Mouse (Mus musculus): ENCODE data around the gene Maml3.
A peak's percentile ranks its signal among the peaks of the same experiment; 100 is the strongest.

Maml3 gene

DNA sequence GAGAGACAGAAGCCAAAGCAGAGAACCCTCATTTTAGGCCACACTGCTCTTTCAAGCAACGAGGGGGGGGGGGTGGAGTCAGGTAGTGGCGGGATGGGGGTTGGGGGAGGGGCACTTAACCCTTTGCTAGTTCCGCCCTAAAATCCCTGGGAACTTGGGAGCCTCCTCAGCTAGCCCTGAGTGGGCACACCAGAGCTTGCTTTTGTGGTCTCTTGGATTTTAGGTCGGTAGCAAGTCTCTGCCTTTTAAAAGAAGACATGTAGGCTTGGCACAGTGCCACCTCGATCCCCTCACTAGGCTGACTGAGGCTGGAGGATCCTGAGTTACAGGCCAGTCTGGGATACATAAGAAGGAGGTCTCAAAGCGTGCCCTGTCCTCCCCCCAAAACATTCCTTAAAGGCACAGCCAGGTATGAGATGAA lies 59.6 kb downstream of the Maml3 start:
- peak; percentile 50 for DNase-seq

DNA sequence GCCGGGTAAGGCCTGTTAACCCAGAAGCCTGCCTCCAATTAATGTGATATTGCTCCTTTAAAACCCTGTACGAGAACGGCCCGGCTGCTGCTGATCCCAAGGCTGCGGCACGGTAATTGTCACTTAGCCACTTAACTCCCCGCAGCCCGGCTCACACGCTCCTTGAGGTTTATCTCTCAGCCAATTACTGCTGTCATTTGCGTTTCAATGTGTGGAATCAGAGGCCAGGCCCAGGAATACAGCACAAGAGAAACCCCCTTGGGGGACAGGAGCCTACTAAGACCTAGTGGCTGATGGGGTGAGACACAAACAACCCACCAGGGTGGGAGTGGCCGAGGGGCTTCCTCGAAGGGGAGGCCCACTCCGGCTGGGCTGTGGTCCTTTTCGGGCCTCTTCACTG lies 60.2 kb downstream of the Maml3 start:
- DNase-seq, result no peak

DNA sequence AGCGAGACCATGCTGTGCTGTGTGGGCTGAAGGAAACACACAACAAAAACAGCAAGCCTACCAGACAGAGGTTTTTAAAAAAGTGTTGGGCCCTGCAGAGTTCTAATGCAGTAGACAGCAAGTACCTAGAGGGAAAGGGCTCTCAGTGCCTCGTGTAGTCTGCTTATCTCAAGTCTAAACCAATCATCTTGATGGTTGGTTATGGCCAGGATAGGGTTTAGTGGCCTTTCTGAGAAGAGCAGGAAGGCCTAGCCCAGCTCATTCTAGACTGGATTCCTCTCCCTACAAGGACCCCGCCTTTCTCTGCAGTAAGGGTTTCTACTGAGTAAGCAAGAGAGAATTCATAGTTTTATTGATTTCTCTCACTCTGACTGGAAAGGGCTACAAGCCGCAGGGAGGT lies 61.0 kb downstream of the Maml3 start:
- no peak for DNase-seq

DNA sequence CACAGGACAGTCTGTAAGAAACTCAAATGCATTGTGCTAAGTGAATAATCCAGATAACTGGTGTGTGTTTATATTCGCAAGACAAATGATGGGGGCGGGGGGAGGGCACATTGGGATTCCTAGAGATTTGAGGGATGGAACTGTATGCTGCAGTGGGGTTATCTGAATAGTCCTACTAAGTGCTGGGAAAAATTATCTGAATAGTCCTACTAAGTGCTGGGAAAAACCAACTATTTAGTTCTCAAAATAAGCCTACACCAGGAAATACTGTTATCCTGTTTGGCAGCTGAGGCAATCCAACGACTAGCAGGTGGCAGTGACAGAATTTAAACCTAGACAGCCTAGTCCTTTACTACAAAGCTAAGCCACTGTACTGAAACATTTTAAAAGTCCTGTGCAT lies 62.2 kb downstream of the Maml3 start:
- no peak for DNase-seq

DNA sequence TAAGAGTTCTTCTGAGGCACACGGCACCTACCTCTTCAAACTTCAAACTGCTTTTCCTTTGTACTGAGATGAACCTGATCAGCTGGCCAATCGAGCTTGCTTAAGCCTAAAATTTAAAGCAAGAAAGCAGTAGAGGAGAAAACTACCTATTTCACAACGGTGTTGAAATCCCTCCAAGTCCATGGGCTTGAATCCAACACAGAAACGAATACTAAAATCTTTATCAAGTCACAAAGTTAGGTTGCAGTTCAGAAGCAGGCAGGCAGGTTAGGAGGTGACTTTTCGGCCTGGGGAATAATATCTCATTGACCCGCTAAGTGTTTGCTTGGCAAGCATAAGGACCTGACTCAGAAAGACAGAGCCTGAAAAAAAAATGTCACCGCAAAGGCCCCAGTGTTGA lies 64.9 kb downstream of the Maml3 start:
- no peak for DNase-seq

DNA sequence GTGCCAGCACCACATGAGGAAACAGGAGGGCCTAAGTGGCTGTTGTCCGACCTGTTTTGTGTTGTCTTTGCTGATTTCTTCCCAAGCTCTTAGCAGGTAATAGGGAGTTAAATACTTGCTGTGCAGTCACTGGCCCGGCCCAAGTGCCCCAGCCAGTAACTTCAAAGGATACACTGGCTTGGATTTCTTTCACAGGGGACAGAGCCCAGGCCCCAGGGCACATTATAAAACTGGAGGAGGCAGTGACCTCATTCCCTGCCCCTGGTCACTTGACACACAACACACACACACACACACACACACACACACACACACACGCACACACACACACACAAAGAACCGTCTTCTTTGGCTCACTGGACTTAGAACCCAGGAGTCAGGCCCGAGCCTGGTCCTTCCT lies 67.6 kb downstream of the Maml3 start:
- no peak for DNase-seq

DNA sequence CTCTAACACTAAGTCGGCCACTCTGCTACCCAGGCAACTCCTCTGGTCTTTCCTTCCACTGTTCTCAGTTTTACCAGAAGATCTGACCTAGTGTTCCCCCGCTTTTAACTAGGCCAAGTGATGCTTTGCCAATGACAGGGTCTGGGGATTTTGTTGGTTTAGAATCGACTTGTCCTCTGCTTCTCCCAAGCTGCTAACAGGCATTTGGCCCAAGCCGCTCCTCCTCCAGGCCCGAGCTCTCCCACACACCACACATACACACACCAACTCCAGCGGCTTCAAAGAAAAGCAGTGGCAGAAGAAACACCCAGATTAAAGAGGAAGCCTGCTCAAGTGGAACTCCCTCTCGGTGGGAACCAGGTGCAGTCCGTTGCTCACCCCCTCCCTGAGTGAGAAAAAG lies 69.5 kb downstream of the Maml3 start:
- DNase-seq, result no peak

DNA sequence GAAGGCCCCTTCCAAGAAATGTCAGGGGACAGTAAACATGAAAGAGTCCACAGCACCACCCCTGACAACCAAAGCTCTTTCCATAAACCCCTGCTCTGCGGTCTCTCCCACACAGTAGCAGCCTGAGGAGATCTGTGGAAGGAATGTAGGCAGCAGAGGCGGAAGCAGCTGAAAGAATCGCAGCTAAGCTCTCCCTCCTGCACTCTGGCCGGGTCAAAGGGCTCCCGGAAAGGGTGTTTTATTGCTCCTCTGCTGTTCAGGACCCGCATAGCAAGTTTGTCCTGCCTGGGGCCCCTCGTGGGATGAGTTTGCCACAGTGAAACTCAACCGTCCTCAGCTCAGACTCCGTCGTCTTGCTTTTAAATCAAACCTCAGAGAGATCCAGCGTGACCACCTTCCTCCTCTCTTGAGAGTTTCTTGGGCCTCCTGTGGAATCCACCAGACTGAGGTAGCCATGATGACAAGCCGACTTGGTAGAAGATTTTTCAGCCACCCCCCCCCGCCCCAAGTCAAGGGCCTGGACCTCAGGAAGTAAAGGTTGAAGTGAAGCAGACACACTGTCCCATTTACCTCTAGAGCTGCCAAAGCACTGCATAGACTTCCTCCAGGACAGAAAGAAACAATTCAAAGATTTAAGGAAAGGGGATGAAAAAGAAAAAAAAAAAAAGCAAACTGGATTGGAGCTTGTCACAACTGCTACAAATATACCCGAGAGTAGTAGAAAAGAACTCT lies 70.9 kb downstream of the Maml3 start:
- DNase-seq, result no peak

DNA sequence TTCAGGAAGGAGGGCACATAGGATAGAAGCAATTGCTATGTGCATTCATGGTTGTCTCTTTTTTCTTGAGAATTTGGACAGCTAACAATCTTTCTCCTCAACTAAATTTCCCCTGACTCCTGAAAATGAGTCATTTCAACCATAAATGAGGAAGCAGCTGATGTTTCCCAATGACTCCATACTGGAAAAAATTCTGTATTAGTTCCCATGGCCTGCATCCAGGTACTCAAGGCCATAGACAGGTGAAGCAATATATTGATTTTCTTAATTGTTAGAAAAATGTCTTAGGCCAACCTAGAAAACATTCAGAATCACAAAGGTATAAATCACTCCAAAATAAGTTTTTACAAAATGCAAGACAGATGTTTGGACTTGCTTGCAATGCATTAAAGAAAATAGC lies 73.5 kb downstream of the Maml3 start:
- no peak for DNase-seq

DNA sequence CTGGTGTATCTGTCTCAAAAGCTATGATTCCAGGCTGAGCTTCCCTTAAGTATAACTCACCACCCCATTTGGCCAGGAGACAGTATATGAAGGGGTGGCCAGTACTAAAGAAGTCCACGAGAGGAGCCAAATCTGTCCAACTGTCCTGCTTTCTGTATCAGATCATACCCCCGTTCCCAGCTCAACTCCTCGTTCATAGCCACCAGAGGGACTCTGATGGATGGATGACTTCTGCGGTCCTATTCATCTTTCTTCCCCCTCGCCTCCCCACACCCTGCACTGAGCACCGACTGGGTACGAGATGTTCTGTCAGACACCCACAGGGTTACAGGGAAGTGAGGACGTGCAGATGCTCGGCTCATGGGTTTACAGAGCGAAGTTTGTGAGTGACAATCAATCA lies 74.8 kb downstream of the Maml3 start:
- no peak for DNase-seq

DNA sequence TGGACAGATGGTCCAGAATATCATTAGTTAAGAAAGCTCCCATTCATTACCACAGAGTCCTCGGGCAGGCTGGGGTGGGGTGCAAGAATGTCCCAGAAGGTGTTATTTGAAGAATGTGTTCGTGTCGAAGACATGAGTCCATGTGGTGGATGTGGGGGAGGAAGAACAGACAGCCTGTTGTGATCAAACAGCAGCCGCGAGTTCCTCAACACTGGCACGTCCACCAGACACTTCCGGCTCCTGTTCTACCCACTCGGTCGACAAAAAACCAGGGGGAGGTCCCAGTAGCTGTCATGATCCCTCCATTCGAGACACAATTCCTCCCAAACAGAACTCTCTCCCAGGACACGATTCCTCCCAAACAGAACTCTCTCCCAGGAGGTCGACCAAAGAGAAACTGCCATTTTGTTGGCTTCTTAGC lies 75.2 kb downstream of the Maml3 start:
- peak; percentile 35 for DNase-seq

DNA sequence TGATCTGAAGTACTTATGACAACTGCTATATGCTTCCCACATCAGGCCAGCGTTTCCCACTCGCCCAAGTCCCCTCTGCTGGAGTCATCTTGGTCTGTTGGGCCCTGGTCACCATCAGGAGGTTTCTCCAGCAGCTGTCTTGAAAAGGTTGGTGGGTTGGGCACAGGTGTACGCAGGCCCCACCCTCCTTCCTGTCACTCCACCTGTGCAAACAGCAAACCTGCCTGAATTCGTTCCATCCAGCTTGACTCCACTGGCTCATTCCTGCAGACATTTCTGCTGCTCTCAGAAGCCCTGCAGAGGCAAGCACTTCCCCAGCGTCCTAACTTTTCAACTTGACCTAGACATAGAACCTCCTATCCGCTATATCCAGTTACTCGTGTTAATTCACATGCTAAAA lies 76.9 kb downstream of the Maml3 start:
- DNase-seq, result no peak

DNA sequence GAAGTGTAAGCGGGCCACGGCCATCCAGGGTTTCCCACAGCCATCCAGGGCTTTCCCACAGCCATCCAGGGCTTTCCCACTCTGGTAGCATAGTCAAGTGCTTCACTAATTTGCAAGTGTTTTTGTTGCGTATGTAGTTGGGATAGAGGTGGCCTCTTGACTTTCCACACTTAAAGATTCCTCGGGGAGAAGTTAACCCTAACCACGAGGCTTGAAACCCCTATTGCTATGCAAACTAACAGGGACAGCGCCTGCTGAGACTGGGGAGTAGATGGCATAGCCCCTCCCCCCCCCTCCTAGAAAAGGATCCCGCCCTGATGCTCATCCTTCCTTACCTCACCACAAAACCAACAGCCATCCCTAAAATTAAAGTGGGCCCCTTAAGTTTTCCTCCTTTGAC lies 82.4 kb downstream of the Maml3 start:
- no peak for DNase-seq

DNA sequence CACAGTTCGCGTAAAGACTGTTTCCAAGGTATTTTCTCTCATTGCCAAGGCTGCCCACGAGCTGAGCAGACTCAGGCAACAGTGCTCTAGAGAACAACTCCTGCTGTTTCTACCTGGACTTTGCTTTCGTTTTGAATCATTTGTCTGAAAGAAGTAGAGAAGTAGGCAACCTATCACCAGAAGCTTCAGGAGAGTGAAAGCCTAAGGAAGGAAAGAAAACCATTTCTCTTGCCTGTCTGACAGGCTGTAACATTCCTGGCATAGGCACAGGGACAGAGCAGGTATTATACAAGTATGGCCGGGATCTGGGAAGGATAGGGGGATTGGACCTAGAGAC lies 86.8 kb downstream of the Maml3 start:
- no peak for DNase-seq

DNA sequence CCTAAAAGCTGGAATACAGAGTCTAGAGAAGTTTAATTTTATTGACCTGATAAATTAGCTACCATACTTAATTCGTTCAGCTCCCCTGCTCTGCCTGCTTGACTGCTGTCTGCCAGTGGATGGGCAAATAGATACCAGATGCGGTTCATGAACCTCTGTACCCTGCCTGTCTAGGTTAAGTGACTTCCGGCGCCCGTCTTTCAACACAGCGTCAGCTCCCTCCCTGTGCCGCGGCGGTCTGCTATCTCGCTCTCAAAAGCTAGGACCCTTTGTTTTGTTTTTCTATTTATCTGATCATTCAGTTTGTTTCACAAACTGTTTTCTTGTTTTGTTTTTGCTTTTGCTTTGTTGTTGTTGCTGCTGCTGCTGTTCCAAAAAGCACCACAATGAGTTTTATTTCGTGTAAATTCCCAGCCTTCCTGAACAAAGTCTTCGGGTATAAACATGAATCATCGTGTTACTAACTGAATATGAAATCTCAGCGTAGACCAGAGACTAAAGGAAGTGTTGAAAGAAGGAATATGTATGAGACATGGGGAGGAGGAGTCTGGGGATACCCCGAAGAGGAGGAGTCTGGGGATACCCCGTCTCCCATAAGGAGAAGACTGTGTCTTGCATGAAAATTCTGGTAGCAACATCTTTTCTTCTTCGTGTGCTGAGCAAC lies 87.3 kb downstream of the Maml3 start:
- DNase-seq, result no peak

DNA sequence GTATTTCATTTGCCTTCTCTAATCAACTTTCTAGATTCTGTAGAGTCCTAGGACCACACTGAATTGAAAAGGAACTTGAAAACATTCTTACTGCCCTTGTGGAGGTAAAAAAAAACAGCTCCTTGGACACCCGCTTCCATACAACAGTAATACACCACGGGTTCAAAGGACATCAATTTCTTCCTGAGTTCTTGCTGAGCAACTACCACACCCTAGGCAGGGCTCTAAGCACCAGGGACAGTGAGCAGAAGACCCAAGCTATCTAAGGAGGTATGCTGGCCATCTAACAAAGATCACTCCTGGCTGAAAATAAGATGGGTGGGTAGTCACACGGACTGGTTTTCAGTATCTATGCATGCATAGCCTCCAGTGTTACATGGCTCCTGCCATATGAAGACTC lies 88.7 kb downstream of the Maml3 start:
- no peak for DNase-seq

DNA sequence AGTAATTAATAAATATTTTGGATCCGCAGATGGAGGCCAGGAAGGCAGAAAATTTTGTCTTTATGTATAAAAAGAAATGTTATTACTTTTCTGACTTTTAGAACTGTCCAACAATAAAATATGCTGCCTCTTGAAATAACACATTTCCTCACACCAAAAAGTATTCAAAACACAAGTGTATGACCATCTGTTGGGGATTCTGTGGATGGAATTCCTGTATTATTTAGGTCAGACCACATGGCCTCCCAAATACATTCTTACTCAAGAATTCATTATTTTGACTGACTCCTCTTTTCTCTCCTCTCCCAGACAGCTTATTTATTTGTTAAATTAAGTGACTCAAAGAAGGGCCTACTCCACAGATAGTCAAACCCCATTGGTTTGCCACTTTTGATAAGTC lies 89.3 kb downstream of the Maml3 start:
- DNase-seq, result no peak

DNA sequence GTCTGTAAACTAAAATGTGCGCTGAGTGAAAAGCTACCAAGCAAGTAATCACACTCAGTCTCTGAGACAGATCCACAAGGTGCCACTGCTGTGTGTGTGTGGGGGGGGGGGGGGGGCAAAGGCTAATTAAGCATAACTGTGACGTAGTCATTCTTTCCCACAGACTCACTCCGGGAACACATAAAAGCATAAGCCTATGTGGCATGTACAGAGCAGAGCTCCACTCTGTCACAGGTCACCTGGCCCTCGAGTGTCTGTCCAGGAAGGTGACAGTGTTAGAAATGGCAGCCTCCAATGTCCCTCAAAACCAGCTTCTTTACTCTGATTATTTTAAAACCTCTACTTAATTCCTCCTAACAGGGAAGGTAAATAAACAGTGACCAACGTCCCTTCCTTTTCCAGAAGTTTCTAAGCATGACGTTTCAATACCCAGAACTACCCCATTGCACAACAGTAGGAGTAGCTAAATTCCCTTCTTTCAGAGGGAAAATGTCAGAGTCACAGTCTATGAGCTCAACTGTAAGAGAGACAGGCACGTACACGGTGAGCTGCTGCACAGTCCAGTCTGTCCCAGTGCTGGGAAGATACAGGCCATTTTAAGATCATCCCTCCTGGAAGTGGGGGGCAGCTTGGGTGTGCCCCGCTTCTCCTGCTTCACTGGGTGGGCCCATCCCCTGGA lies 93.7 kb downstream of the Maml3 start:
- DNase-seq, result no peak

DNA sequence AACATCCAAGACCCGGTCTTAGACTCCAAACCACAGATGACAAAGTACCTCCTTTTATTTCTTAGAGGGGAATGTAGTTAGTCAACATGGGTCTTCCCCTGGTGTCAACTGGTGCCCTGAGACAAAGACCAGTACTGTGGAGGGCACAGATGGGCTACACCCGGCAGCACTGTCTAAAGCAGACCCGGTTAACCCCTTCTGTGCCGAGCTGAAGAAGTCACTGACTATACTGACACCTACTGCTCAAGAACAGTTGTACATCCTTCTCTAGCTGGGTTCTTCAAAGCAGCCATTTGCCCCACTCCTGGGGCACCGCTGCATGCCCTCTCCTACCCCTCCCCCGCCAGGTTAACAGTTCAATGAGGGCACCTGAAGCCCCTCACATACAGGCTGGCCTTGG lies 95.6 kb downstream of the Maml3 start:
- DNase-seq, result peak; percentile 73

DNA sequence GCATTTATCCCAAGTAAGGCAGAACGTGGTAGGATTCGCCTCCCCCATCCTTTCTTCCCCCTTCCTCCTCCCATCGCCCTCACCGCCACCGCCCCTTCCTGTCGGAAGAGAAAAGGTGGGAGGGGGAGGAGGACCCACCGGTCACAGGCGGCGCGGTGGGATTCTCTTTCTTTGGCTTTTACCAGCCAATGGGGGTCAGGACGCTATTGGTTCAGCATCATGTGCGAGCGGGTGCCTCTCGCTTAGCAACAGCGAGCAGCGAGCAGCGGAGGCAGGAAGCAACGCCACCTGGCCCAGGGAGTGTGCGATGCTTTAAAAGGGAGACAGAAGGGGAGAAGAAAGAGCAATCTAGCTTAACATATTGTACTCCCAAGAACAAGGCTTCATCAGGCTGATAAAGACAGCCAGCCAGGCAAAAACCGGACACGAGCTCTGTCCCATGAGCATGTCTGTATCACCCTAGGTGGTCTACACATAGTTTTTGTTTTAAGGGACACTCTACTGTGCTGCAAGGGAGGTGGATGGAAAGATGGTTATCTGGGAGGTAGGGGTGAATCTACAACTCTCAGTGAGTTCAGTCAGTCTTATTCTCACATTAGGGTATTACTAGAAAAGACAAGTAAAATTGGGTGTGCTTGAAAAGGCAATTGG lies 97.1 kb downstream of the Maml3 start:
- DNase-seq, result peak; percentile 76

DNA sequence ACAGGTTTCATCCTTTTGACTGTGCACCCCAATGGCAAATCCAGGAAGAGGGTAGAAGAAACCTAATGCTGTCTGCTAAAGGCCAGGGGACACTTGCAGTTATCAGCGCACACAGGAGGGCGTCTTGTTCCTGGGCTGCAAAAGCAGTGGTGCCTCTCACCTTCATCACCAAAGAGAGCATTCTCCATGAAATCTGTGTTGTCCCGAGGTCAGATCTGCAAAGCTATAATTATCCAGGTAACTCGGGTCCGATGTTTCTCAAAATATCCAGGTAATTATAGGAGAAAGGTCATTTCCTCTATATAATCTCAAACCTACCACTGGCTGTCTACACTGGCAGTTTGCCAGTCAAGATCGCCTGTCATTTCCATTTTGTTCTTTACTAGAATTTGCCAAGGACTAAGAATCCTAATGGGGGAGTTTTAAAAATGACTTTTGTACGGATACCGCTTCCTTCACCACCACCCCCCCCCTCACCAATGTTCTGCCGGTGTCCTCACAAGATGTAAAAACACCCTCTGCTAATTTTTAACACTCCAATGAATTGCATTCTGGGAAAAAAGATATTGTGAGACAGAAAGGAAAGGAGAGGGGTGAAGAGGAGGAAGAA lies 98.0 kb downstream of the Maml3 start:
- DNase-seq, result no peak

DNA sequence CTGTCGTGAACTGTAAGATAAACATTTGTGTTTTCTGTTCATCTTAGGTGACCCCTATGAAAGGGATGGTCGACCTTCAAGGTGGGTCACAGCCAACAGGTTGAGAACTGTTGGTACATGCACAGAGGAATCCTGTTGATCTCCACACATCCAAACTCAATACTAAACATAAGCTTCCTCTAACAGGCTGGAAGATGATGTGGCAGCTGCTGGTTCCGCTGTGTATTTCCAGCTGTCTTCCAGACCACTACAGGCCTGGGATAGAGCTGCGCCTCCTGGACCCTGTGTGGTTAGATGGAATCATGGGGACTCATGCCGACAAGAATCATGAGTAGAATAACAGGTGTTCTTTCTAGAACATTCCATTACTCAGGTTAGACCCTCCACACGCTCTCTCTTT lies 101.2 kb downstream of the Maml3 start:
- DNase-seq, result no peak

DNA sequence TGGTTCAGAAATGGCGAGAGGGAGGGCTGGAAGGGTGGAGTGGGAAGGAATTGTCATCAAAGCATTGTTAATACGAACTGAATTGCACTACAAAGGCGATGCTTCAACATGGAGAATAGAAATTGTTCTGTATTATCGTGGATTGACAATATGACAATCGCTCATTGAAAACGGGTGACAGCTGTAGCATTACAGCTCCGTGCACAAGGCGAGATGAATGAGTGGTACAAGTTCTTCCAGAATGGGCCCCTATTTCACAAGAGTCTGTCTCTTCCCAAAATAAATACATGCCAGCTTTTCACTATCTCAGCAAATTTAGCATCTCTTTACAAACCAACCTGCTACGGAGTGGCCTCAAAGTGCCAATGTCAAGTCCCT lies 103.4 kb downstream of the Maml3 start:
- no peak for DNase-seq
